Mouse (Mus musculus) olfactory bulb, adult 2 months (tissue): ENCODE data around the gene Taar7a.

Experiments used
- CTCF ChIP-seq: fragments of 200-500 bp; IDR thresholded peaks from 2 replicates; pipeline ENCODE4 v1.5.1; 2012; ENCODE audit warnings: low read depth, mild to moderate bottlenecking, low read length, moderate library complexity; ENCODE audit not compliant: insufficient read depth
- POLR2A ChIP-seq: fragments of 200-500 bp; IDR thresholded peaks from 2 replicates; pipeline ENCODE4 v1.6.1; 2012; ENCODE audit warnings: mild to moderate bottlenecking, low read depth, low read length, moderate library complexity; ENCODE audit not compliant: insufficient read depth

- TF ChIP-seq CTCF (no peak), POLR2A (no peak)
Observed at GRCm38 (mm10) chr10:24006442-24006841, 13.2 kb upstream of the Taar7a start.
